Mouse (Mus musculus) kidney, adult 18-20 months (tissue): ENCODE data around the gene Aldh2.
"Not testable (repeated sequence)": the region's sequence is repeated elsewhere in the genome, so short reads cannot be mapped to it uniquely, and the experiment has no call there.

Source experiments
- DNase-seq: peaks from one replicate; pipeline ENCODE4 v3.0.0; 2021

The Aldh2 gene

GRCm38 (mm10) chr5:121593451-121594401 lies at the start of gene Aldh2:
TSS of gene Aldh2 (minus strand) at chr5:121593824.
- peak; percentile 93 for DNase-seq

- no peak for DNase-seq
Measured at GRCm38 (mm10) chr5:121639601-121640000, 46.0 kb upstream of the Aldh2 start.

GRCm38 (mm10) chr5:121637296-121637695 lies 43.7 kb upstream of the Aldh2 start:
- no peak for DNase-seq

GRCm38 (mm10) chr5:121634668-121635067 lies 41.0 kb upstream of the Aldh2 start:
- no peak for DNase-seq

- DNase-seq = no peak
Measured at GRCm38 (mm10) chr5:121632804-121633203, 39.2 kb upstream of the Aldh2 start.

GRCm38 (mm10) chr5:121631106-121631647 lies 37.6 kb upstream of the Aldh2 start:
- DNase-seq = peak; percentile 25

GRCm38 (mm10) chr5:121627871-121628270 lies 34.2 kb upstream of the Aldh2 start:
- DNase-seq = peak; percentile 81

GRCm38 (mm10) chr5:121623241-121623640 lies 29.6 kb upstream of the Aldh2 start:
- DNase-seq = no peak

GRCm38 (mm10) chr5:121621102-121621501 lies 27.5 kb upstream of the Aldh2 start:
- no peak for DNase-seq

GRCm38 (mm10) chr5:121618592-121619513 lies 25.2 kb upstream of the Aldh2 start, which contains the start of gene Acad12:
TSS of gene Acad12 (minus strand) at chr5:121618938.
- DNase-seq = peak; percentile 87

- not testable (repeated sequence) for DNase-seq
Measured at GRCm38 (mm10) chr5:121614921-121615320, 21.3 kb upstream of the Aldh2 start.

GRCm38 (mm10) chr5:121612036-121612435 lies 18.4 kb upstream of the Aldh2 start:
- DNase-seq = no peak

- not testable (repeated sequence) for DNase-seq
Measured at GRCm38 (mm10) chr5:121609556-121610135, 16.0 kb upstream of the Aldh2 start.

- DNase-seq = peak; percentile 85
Measured at GRCm38 (mm10) chr5:121606151-121606550, 12.5 kb upstream of the Aldh2 start.

GRCm38 (mm10) chr5:121603815-121604214 lies 10.2 kb upstream of the Aldh2 start:
- peak; percentile 40 for DNase-seq

GRCm38 (mm10) chr5:121601547-121602299 lies 8.1 kb upstream of the Aldh2 start:
- peak; percentile 93 for DNase-seq

- no peak for DNase-seq
Measured at GRCm38 (mm10) chr5:121598871-121599610, 5.4 kb upstream of the Aldh2 start.

GRCm38 (mm10) chr5:121597991-121598537 lies 4.4 kb upstream of the Aldh2 start:
- no peak for DNase-seq

- no peak for DNase-seq
Measured at GRCm38 (mm10) chr5:121597332-121597731, 3.7 kb upstream of the Aldh2 start.

GRCm38 (mm10) chr5:121596226-121596625 lies 2.6 kb upstream of the Aldh2 start:
- DNase-seq = no peak

GRCm38 (mm10) chr5:121595758-121596157 lies 2.1 kb upstream of the Aldh2 start:
- DNase-seq = no peak
